Mouse (Mus musculus): ENCODE data around the gene Usp48. TPM values are rescaled to one million over a fixed set of nuclear protein-coding genes. Genes with fewer than 3 reads are reported as not detected.
"Not testable (repeated sequence)": the region's sequence is repeated elsewhere in the genome, so short reads cannot be mapped to it uniquely, and the experiment has no call there.

Usp48 gene
- total and polyA plus RNA-seq, 2 experiments from 2014 or later, result 40.9 to 70.8 TPM

- H3K4me3 ChIP-seq (ENCODE audit: low read depth, low read length), result no peak within 1 kb of the TSS
- ATAC-seq (ENCODE audit: low FRiP score) (no peak), DNase-seq (ENCODE audit: low spot score) (no peak)
- H3K9ac ChIP-seq (replicated peaks; ENCODE audit: low read length, poor library complexity, severe bottlenecking), result no peak within 1 kb of the TSS
- no peaks in the 10 kb centered on the region for H3K4me1 ChIP-seq (ENCODE audit: insufficient read depth, low read length)
- no peaks in the 10 kb centered on the region for H3K9me3 ChIP-seq (ENCODE audit: low read length)
- no peaks in the 10 kb centered on the region for H3K36me3 ChIP-seq (ENCODE audit: insufficient read depth, low read length)
- H3K4me2 ChIP-seq (ENCODE audit: low read depth, low read length, poor library complexity, severe bottlenecking), result no peak within 1 kb of the TSS
- peaks cover 7% of the 10 kb centered on the region; the same call in 1 of the 2 replicates for H3K27me3 ChIP-seq (ENCODE audit: insufficient read depth, low read length)
- H3K27ac ChIP-seq (ENCODE audit: low read depth, low read length), result no peak within 1 kb of the TSS
- TF ChIP-seq CTCF (IDR thresholded peaks at IDR 0.05), result no peak
- WGBS, result 84% methylated on average over 10 of the region's 10 CpGs
Measured at GRCm38 (mm10) chr4:137574469-137574868, 19.1 kb upstream of the Usp48 start, which contains the start of gene Ldlrad2. TSS of gene Ldlrad2 (minus strand) at chr4:137574569.

- Histone ChIP-seq H3K27me3 (ENCODE audit: insufficient read depth, low read length) (peaks cover 7% of the 10 kb centered on the region; the same call in 1 of the 2 replicates), H3K4me1 (ENCODE audit: insufficient read depth, low read length) (no peaks in the 10 kb centered on the region), H3K4me3 (ENCODE audit: low read depth, low read length) (no peak overlapping the region), H3K9ac (replicated peaks; ENCODE audit: low read length, poor library complexity, severe bottlenecking) (no peak overlapping the region), H3K4me2 (ENCODE audit: low read depth, low read length, poor library complexity, severe bottlenecking) (no peak overlapping the region), H3K27ac (ENCODE audit: low read depth, low read length) (no peak overlapping the region), H3K9me3 (ENCODE audit: low read length) (no peaks in the 10 kb centered on the region), H3K36me3 (ENCODE audit: insufficient read depth, low read length) (no peaks in the 10 kb centered on the region)
- TF ChIP-seq CTCF (IDR thresholded peaks at IDR 0.05), result no peak
- 96% methylated on average over 12 of the region's 12 CpGs for WGBS
- DNase-seq (ENCODE audit: low spot score), result no peak
- ATAC-seq (ENCODE audit: low FRiP score), result no peak
Measured at GRCm38 (mm10) chr4:137577486-137577885, 16.1 kb upstream of the Usp48 start.

GRCm38 (mm10) chr4:137578181-137578845 lies 15.2 kb upstream of the Usp48 start:
- DNase-seq (ENCODE audit: low spot score) (peak; percentile 16), ATAC-seq (ENCODE audit: low FRiP score) (no peak)
- TF ChIP-seq CTCF (IDR thresholded peaks at IDR 0.05), result peak; percentile 77
- Histone ChIP-seq H3K9me3 (ENCODE audit: low read length) (no peaks in the 10 kb centered on the region), H3K4me2 (ENCODE audit: low read depth, low read length, poor library complexity, severe bottlenecking) (peak overlapping the region; percentile 54), H3K4me1 (ENCODE audit: insufficient read depth, low read length) (no peaks in the 10 kb centered on the region), H3K27ac (ENCODE audit: low read depth, low read length) (no peak overlapping the region), H3K4me3 (ENCODE audit: low read depth, low read length) (peak overlapping the region; percentile 32), H3K27me3 (ENCODE audit: insufficient read depth, low read length) (peaks cover 7% of the 10 kb centered on the region; the same call in 1 of the 2 replicates), H3K9ac (replicated peaks; ENCODE audit: low read length, poor library complexity, severe bottlenecking) (0 out of 2 replicates have a peak overlapping the region, but pooled peaks have one; percentile 19), H3K36me3 (ENCODE audit: insufficient read depth, low read length) (no peaks in the 10 kb centered on the region)
- 3% methylated on average over 39 of the region's 39 CpGs for WGBS

GRCm38 (mm10) chr4:137579789-137580188 lies 13.8 kb upstream of the Usp48 start:
- Histone ChIP-seq H3K4me3 (ENCODE audit: low read depth, low read length) (no peak overlapping the region), H3K36me3 (ENCODE audit: insufficient read depth, low read length) (no peaks in the 10 kb centered on the region), H3K4me1 (ENCODE audit: insufficient read depth, low read length) (no peaks in the 10 kb centered on the region), H3K27me3 (ENCODE audit: insufficient read depth, low read length) (peaks cover 7% of the 10 kb centered on the region; the same call in 1 of the 2 replicates), H3K9ac (replicated peaks; ENCODE audit: low read length, poor library complexity, severe bottlenecking) (no peak overlapping the region), H3K9me3 (ENCODE audit: low read length) (no peaks in the 10 kb centered on the region), H3K4me2 (ENCODE audit: low read depth, low read length, poor library complexity, severe bottlenecking) (no peak overlapping the region), H3K27ac (ENCODE audit: low read depth, low read length) (no peak overlapping the region)
- no peak for ATAC-seq (ENCODE audit: low FRiP score)
- DNase-seq (ENCODE audit: low spot score), result no peak
- WGBS, result 62% methylated on average over 4 of the region's 4 CpGs
- no peak for TF ChIP-seq CTCF (IDR thresholded peaks at IDR 0.05)

- 72% methylated on average over 2 of the region's 2 CpGs for WGBS
- TF ChIP-seq CTCF (IDR thresholded peaks at IDR 0.05), result no peak
- DNase-seq (ENCODE audit: low spot score), result no peak
Measured at GRCm38 (mm10) chr4:137580299-137580698, 13.3 kb upstream of the Usp48 start.

GRCm38 (mm10) chr4:137581815-137582214 lies 11.7 kb upstream of the Usp48 start:
- no peak overlapping the region for H3K4me3 ChIP-seq (ENCODE audit: low read depth, low read length)
- H3K27ac ChIP-seq (ENCODE audit: low read depth, low read length), result no peak overlapping the region
- ATAC-seq (ENCODE audit: low FRiP score) (no peak), DNase-seq (ENCODE audit: low spot score) (no peak)
- WGBS, result 29% methylated on average over 3 of the region's 3 CpGs
- peaks cover 7% of the 10 kb centered on the region; the same call in 1 of the 2 replicates for H3K27me3 ChIP-seq (ENCODE audit: insufficient read depth, low read length)
- TF ChIP-seq CTCF (IDR thresholded peaks at IDR 0.05), result no peak; the same call in 1 of the 2 replicates
- H3K36me3 ChIP-seq (ENCODE audit: insufficient read depth, low read length), result no peaks in the 10 kb centered on the region
- no peak overlapping the region for H3K4me2 ChIP-seq (ENCODE audit: low read depth, low read length, poor library complexity, severe bottlenecking)
- H3K9ac ChIP-seq (replicated peaks; ENCODE audit: low read length, poor library complexity, severe bottlenecking), result no peak overlapping the region
- no peaks in the 10 kb centered on the region for H3K9me3 ChIP-seq (ENCODE audit: low read length)
- no peaks in the 10 kb centered on the region for H3K4me1 ChIP-seq (ENCODE audit: insufficient read depth, low read length)

More at GRCm38 (mm10) chr4:137580299-137580698, 13.3 kb upstream of the Usp48 start:
- no peak overlapping the region for H3K27ac ChIP-seq (ENCODE audit: low read depth, low read length)
- peaks cover 7% of the 10 kb centered on the region; the same call in 1 of the 2 replicates for H3K27me3 ChIP-seq (ENCODE audit: insufficient read depth, low read length)
- H3K9ac ChIP-seq (replicated peaks; ENCODE audit: low read length, poor library complexity, severe bottlenecking), result no peak overlapping the region
- H3K4me1 ChIP-seq (ENCODE audit: insufficient read depth, low read length), result no peaks in the 10 kb centered on the region
- no peak for ATAC-seq (ENCODE audit: low FRiP score)
- H3K9me3 ChIP-seq (ENCODE audit: low read length), result no peaks in the 10 kb centered on the region
- no peaks in the 10 kb centered on the region for H3K36me3 ChIP-seq (ENCODE audit: insufficient read depth, low read length)
- H3K4me3 ChIP-seq (ENCODE audit: low read depth, low read length), result no peak overlapping the region
- no peak overlapping the region for H3K4me2 ChIP-seq (ENCODE audit: low read depth, low read length, poor library complexity, severe bottlenecking)

- not testable (repeated sequence) for H3K9me3 ChIP-seq (ENCODE audit: low read length); H3K4me2 ChIP-seq (ENCODE audit: low read depth, low read length, poor library complexity, severe bottlenecking); H3K4me3 ChIP-seq (ENCODE audit: low read depth, low read length); DNase-seq (ENCODE audit: low spot score); H3K36me3 ChIP-seq (ENCODE audit: insufficient read depth, low read length); H3K4me1 ChIP-seq (ENCODE audit: insufficient read depth, low read length); ATAC-seq (ENCODE audit: low FRiP score); H3K27ac ChIP-seq (ENCODE audit: low read depth, low read length); H3K27me3 ChIP-seq (ENCODE audit: insufficient read depth, low read length); H3K9ac ChIP-seq (replicated peaks; ENCODE audit: low read length, poor library complexity, severe bottlenecking)
- WGBS, result 75% methylated on average over 2 of the region's 3 CpGs
Measured at GRCm38 (mm10) chr4:137589095-137589494, 4.5 kb upstream of the Usp48 start.

All from midbrain, postnatal 0 days (tissue).